In the genomic region with DNA sequence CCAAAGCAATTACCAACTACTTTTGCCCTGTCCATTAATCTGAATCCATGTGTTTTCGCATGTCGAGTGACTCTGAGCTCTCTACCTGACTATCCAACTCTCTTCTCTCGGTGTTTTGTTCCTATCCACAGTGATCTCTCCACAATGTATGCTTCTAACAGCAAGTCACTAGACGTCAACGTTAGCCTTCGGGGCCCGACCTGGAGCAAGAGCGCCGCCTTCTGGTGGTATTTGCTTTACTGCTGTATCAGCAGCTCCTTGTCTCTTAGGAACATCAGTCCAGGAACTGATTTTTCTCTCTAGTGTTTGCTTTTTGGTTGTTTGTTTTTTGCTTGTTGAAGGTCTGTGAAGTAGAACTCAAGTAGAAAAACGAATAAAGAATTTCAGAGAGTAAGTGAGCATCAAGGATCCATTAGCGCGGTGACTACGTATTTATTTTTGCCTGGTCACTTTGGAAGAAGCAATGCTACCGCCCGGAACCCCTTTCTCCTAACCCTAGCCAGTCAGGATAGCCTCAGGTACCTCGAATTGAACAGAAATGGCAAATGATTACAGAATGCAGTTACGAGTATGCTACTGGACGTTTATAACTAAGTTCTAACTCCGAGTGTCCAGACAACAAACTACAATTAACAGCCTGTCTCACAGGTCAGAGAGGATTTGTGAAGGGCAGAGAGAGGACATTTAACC, we compare ENCODE assay signal across 8 mouse cellular contexts. TPM values are rescaled to one million over a fixed set of nuclear protein-coding genes. Genes with fewer than 3 reads are reported as not detected.
DNase-seq lines count a peak whose midpoint lies in the region; ATAC-seq lines count a peak whose summit lies in the region.

No protein-coding gene starts in this region.

- no peaks in the 10 kb centered on the region for H3K27me3 ChIP-seq in hindbrain, embryonic 14.5 days (ENCODE audit: control insufficient read depth, insufficient read depth, low read length)
- peaks cover 19% of the 10 kb centered on the region for H3K27me3 ChIP-seq in megakaryocyte, embryonic 14.5 days (replicated peaks)

- ATAC-seq in hindbrain, embryonic 14.5 days (ENCODE audit: low FRiP score) = peak; percentile 47; the same call in 1 of the 2 replicates

- no peaks in the 10 kb centered on the region for H3K9me3 ChIP-seq in hindbrain, embryonic 14.5 days (ENCODE audit: control insufficient read depth, low read length)
- no peaks in the 10 kb centered on the region for H3K9me3 ChIP-seq in megakaryocyte, embryonic 14.5 days

- peak overlapping the region; percentile 57 for H3K9ac ChIP-seq in hindbrain, embryonic 14.5 days

- intact Hi-C loops in left cerebral cortex, postnatal 10 days (cut with DNase I) = loop anchor here (5.0 kb wide), 2 partner anchors 847 to 862 kb away; no protein-coding TSS in a partner anchor

- no peaks in the 10 kb centered on the region for H3K36me3 ChIP-seq in hindbrain, embryonic 14.5 days (replicated peaks; ENCODE audit: control insufficient read depth, insufficient read depth)
- no peaks in the 10 kb centered on the region for H3K36me3 ChIP-seq in megakaryocyte, embryonic 14.5 days (replicated peaks; ENCODE audit: low read length)

- peak overlapping the region; percentile 64 for H3K4me3 ChIP-seq in hindbrain, embryonic 14.5 days (replicated peaks; ENCODE audit: low read length)
- peak overlapping the region; percentile 92 for H3K4me3 ChIP-seq in megakaryocyte, embryonic 14.5 days (replicated peaks)

- H3K4me2 ChIP-seq in hindbrain, embryonic 14.5 days (replicated peaks) = peak overlapping the region; percentile 81

- DNase-seq in R1 (ENCODE audit: low read depth, low spot score) = peak; percentile 92
- DNase-seq in cerebellum, adult 9-11 months = peak; percentile 86
- peak; percentile 68 to 84 for DNase-seq in frontal cortex, postnatal 14 days (ENCODE audit: low spot score in 2 of 2)
- DNase-seq in hindbrain, embryonic 14.5 days (ENCODE audit: low spot score) = peak; percentile 88
- peak; percentile 80 to 87 for DNase-seq in left cerebral cortex, postnatal 10 days (ENCODE audit: extremely low spot score in 1 of 2, low spot score in 2 of 2)
- peak; percentile 89 for DNase-seq in right cerebral cortex, postnatal 14 days
- DNase-seq in yolk sac, embryonic 10.5 days (ENCODE audit: low spot score) = peak; percentile 82

- WGBS in hindbrain, embryonic 14.5 days = under 1% methylated on average over 19 of the region's 19 CpGs

- 0 out of 2 replicates have a peak, but pooled peaks cover 10% of the 10 kb centered on the region for H3K4me1 ChIP-seq in hindbrain, embryonic 14.5 days (replicated peaks; ENCODE audit: control insufficient read depth, insufficient read depth, low read length)
- peaks cover 30% of the 10 kb centered on the region for H3K4me1 ChIP-seq in megakaryocyte, embryonic 14.5 days

- no peak overlapping the region for H3K27ac ChIP-seq in hindbrain, embryonic 14.5 days

RNA-seq across cellular contexts. Expression of a gene that starts 13.3 kb away (rescaled TPM):
- not detected in 2 replicates for polyA plus RNA-seq in hindbrain, embryonic 14.5 days (2014; fragmentation: Nextera tagmentation; extraction: Ambion mirVana)
- total RNA-seq in left cerebral cortex, postnatal 10 days (2021) = not detected
- polyA plus RNA-seq in megakaryocyte, embryonic 14.5 days (2012; ENCODE audit: insufficient read depth, low replicate concordance) = not detected in 2 replicates

RNA-seq across cellular contexts. Expression of a gene that starts 20.3 kb away (rescaled TPM):
- polyA plus RNA-seq in hindbrain, embryonic 14.5 days (2014; fragmentation: Nextera tagmentation; extraction: Ambion mirVana) = 75.5 and 87.8 TPM in 2 replicates
- total RNA-seq in left cerebral cortex, postnatal 10 days (2021) = 10 to 100 TPM; 43.1 to 45.0 TPM
- polyA plus RNA-seq in megakaryocyte, embryonic 14.5 days (2012; ENCODE audit: insufficient read depth, low replicate concordance) = 63.6 and 88.3 TPM in 2 replicates

RNA-seq across cellular contexts. Expression of a gene that starts 29.5 kb away (rescaled TPM):
- not detected in 2 replicates for polyA plus RNA-seq in hindbrain, embryonic 14.5 days (2014; fragmentation: Nextera tagmentation; extraction: Ambion mirVana)
- not detected for total RNA-seq in left cerebral cortex, postnatal 10 days (2021)
- not detected in 2 replicates for polyA plus RNA-seq in megakaryocyte, embryonic 14.5 days (2012; ENCODE audit: insufficient read depth, low replicate concordance)

RNA-seq across cellular contexts. Expression of a gene that starts 47.6 kb away (rescaled TPM):
- not detected in 2 replicates for polyA plus RNA-seq in hindbrain, embryonic 14.5 days (2014; fragmentation: Nextera tagmentation; extraction: Ambion mirVana)
- not detected for total RNA-seq in left cerebral cortex, postnatal 10 days (2021)
- not detected in 2 replicates for polyA plus RNA-seq in megakaryocyte, embryonic 14.5 days (2012; ENCODE audit: insufficient read depth, low replicate concordance)
